Mouse (Mus musculus) hindbrain, embryonic 16.5 days (tissue): ENCODE measurements around the gene Neu2. TPM values are rescaled to one million over a fixed set of nuclear protein-coding genes. Genes with fewer than 3 reads are reported as not detected.
A peak's percentile ranks its signal among the peaks of the same experiment; 100 is the strongest.

Experiments
- ATAC-seq: fragments of 200-750 bp; cut with Nextera tagmentation; 2 replicates; pipeline ENCODE4 v1.8.0; 2017; ENCODE audit warnings: moderate TSS enrichment, moderate library complexity
- H3K27ac ChIP-seq: fragments of 300-500 bp; sonication (generic); 2 replicates; pipeline ENCODE4 v1.5.1; 2014; ENCODE audit warnings: low read depth, mild to moderate bottlenecking, control low read depth, low read length, moderate library complexity
- H3K27me3 ChIP-seq: fragments of 300-500 bp; sonication (generic); replicated peaks from 2 replicates; pipeline ENCODE4 v1.6.1; 2014; ENCODE audit warnings: low read length; ENCODE audit not compliant: control insufficient read depth, insufficient read depth
- H3K36me3 ChIP-seq: fragments of 300-500 bp; sonication (generic); 2 replicates; pipeline ENCODE4 v1.6.1; 2014; ENCODE audit warnings: mild to moderate bottlenecking, low read length, moderate library complexity, mixed read lengths; ENCODE audit not compliant: control insufficient read depth, insufficient read depth
- H3K4me1 ChIP-seq: fragments of 300-500 bp; sonication (generic); 2 replicates; pipeline ENCODE4 v1.6.1; 2014; ENCODE audit warnings: low read depth, low read length; ENCODE audit not compliant: control insufficient read depth, insufficient read depth
- H3K4me2 ChIP-seq: fragments of 300-500 bp; sonication (generic); 2 replicates; pipeline ENCODE4 v1.6.1; 2014; ENCODE audit warnings: mild to moderate bottlenecking, low read length, control low read depth, moderate library complexity
- H3K4me3 ChIP-seq: fragments of 300-500 bp; sonication (generic); 2 replicates; pipeline ENCODE4 v1.5.1; 2014; ENCODE audit warnings: mild to moderate bottlenecking, low read length, control low read depth, moderate library complexity
- H3K9ac ChIP-seq: fragments of 300-500 bp; sonication (generic); 2 replicates; pipeline ENCODE4 v1.6.1; 2014; ENCODE audit warnings: low read depth, mild to moderate bottlenecking, control low read depth, low read length, moderate library complexity
- H3K9me3 ChIP-seq: fragments of 300-500 bp; sonication (generic); 2 replicates; pipeline ENCODE4 v1.6.1; 2014; ENCODE audit warnings: mild to moderate bottlenecking, low read length, moderate library complexity; ENCODE audit not compliant: control insufficient read depth
- WGBS: fragments of 180-500 bp; shearing (Covaris S2); extraction: QIAGEN DNeasy Blood & Tissue Kit; methylation state at CpG from one replicate; pipeline ENCODE4 v1.1.7; 2014; 5-methylcytosine and 5-hydroxymethylcytosine counted together
- polyA plus RNA-seq: library from polyadenylated mRNA; unstranded; fragments of >200 nt; fragmentation: Nextera tagmentation; extraction: Ambion mirVana; gene quantifications from 2 replicates; pipeline ENCODE4 v1.2.1, GENCODE M21; 2015

Neu2 gene
- polyA plus RNA-seq, 1 experiment from 2014 or later: 0.54 TPM

GRCm38 (mm10) chr1:87620693-87621092 is 111.0 kb downstream of the Neu2 start:
- H3K9me3 ChIP-seq: no peaks in the 10 kb centered on the region
- no peaks in the 10 kb centered on the region for H3K4me1 ChIP-seq
- 85% methylated on average over 6 of the region's 6 CpGs for WGBS
- H3K27me3 ChIP-seq: no peaks in the 10 kb centered on the region
- no peaks in the 10 kb centered on the region for H3K36me3 ChIP-seq
- no peak for ATAC-seq
- H3K9ac ChIP-seq: no peak overlapping the region; the same call in 1 of the 2 replicates
- H3K4me2 ChIP-seq: no peak overlapping the region
- peak overlapping the region; percentile 9 for H3K4me3 ChIP-seq
- H3K27ac ChIP-seq: no peak overlapping the region

GRCm38 (mm10) chr1:87621146-87621857 is 111.6 kb downstream of the Neu2 start:
- WGBS: 87% methylated on average over 9 of the region's 9 CpGs
- Histone ChIP-seq H3K4me3 (no peak overlapping the region), H3K4me1 (no peaks in the 10 kb centered on the region), H3K27me3 (no peaks in the 10 kb centered on the region), H3K36me3 (no peaks in the 10 kb centered on the region), H3K27ac (no peak overlapping the region), H3K4me2 (no peak overlapping the region), H3K9me3 (no peaks in the 10 kb centered on the region), H3K9ac (no peak overlapping the region)
- no peak for ATAC-seq

- peak; percentile 87 for ATAC-seq
- Histone ChIP-seq H3K9me3 (no peaks in the 10 kb centered on the region), H3K4me2 (no peak overlapping the region), H3K9ac (no peak overlapping the region), H3K4me1 (no peaks in the 10 kb centered on the region), H3K4me3 (no peak overlapping the region), H3K27me3 (no peaks in the 10 kb centered on the region), H3K36me3 (no peaks in the 10 kb centered on the region), H3K27ac (no peak overlapping the region)
- WGBS: 36% methylated on average over 3 of the region's 3 CpGs
Observed at GRCm38 (mm10) chr1:87621858-87622279, 112.2 kb downstream of the Neu2 start.

GRCm38 (mm10) chr1:87623977-87624666 is 114.4 kb downstream of the Neu2 start:
- Histone ChIP-seq H3K4me1 (no peaks in the 10 kb centered on the region), H3K9ac (no peak overlapping the region), H3K36me3 (no peaks in the 10 kb centered on the region), H3K4me3 (no peak overlapping the region), H3K9me3 (no peaks in the 10 kb centered on the region), H3K27me3 (no peaks in the 10 kb centered on the region), H3K27ac (no peak overlapping the region), H3K4me2 (no peak overlapping the region)
- 91% methylated on average over 1 of the region's 1 CpGs for WGBS
- no peak for ATAC-seq

DNA sequence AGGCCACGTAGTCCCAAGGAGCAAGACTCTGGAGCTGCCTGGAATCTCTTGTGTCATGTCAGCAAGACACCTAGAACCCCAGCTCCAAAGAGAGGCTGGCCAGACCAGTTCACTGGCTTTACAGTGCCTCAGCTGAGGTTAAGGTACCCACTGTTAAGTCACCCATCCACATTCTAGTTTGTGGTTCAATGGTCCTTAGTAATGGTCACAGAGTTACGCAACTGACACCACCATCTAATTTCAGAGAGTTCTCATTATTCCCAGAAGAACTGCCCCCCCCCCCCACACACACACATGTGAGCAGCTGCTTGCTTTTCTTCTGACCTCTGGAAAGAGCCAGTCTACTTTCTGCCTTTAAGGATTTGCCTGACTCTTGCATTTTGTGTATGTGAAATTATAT is 115.1 kb downstream of the Neu2 start:
- Histone ChIP-seq H3K4me2 (no peak overlapping the region), H3K9me3 (no peaks in the 10 kb centered on the region), H3K4me1 (no peaks in the 10 kb centered on the region), H3K4me3 (no peak overlapping the region), H3K27ac (no peak overlapping the region), H3K9ac (no peak overlapping the region), H3K27me3 (no peaks in the 10 kb centered on the region), H3K36me3 (no peaks in the 10 kb centered on the region)
- 93% methylated on average over 2 of the region's 2 CpGs for WGBS
- no peak for ATAC-seq

DNA sequence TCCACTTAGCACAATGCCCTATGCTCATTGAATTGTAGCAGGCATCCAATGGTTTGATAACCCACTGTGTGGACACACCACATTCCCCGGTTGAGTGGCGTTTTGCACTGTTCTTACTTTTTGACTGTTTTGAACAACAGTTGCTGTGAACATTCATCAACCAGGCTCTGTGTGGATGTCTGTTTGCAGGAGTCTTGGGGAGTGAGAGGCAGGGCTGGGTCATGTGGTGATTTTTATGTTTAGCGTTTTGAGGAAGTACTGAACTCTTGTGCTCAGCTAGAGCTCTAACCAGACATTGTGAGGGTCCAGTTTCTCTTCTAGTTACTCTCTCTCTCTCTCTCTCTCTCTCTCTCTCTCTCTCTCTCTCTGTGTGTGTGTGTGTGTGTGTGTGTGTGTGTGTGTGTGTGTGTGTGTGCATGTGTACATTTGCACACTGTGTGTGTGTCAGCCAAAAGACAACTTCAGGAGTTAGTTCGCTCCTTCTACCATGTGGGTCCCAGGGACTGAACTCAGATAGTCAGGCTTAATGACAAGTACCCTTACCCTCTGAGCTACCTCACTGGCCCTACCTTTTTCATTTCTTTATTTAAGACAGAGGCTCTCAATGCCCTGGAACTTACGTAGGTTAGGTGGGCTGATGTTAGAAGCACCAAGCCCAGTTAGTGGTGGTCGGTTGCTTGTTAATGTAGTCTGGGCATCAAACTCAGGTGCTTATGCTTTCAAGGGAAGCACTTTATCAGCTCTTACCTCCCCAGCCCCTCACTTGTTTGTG is 115.8 kb downstream of the Neu2 start:
- no peaks in the 10 kb centered on the region for H3K4me1 ChIP-seq
- H3K4me3 ChIP-seq: no peak overlapping the region
- H3K9me3 ChIP-seq: no peaks in the 10 kb centered on the region
- no peaks in the 10 kb centered on the region for H3K27me3 ChIP-seq
- ATAC-seq: no peak
- WGBS: 79% methylated on average over 6 of the region's 6 CpGs
- no peak overlapping the region for H3K4me2 ChIP-seq
- no peaks in the 10 kb centered on the region for H3K36me3 ChIP-seq
- H3K9ac ChIP-seq: no peak overlapping the region
- H3K27ac ChIP-seq: no peak overlapping the region

- Histone ChIP-seq H3K4me2 (no peak overlapping the region), H3K27me3 (no peaks in the 10 kb centered on the region), H3K36me3 (no peaks in the 10 kb centered on the region), H3K9ac (no peak overlapping the region), H3K9me3 (no peaks in the 10 kb centered on the region), H3K27ac (no peak overlapping the region), H3K4me1 (no peaks in the 10 kb centered on the region), H3K4me3 (no peak overlapping the region)
- WGBS: 59% methylated on average over 2 of the region's 2 CpGs
- no peak for ATAC-seq
Observed at GRCm38 (mm10) chr1:87626344-87626743, 116.7 kb downstream of the Neu2 start.

DNA sequence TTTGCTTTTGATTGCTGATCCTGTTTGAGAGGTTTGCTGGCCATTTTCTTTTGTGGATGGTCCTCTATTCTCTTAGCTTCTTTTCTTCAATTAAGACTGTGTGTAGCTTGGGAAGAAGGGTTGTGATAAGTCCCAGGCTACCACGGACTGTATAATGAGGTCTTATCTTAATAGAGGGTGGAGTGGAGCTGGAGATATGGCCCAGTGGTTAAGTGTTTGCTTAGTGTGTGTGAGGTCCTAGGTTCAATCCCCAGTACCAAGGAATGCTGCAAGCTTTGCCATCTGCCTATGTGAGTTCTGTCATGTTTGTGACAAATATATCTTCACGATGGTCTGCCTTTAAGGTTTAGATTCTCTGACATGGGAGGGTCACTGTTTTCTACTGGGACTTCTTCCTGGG is 118.4 kb downstream of the Neu2 start:
- WGBS: 79% methylated on average over 2 of the region's 2 CpGs
- ATAC-seq: no peak
- Histone ChIP-seq H3K9me3 (no peaks in the 10 kb centered on the region), H3K4me2 (no peak overlapping the region), H3K27me3 (no peaks in the 10 kb centered on the region), H3K27ac (no peak overlapping the region), H3K9ac (no peak overlapping the region), H3K4me3 (no peak overlapping the region), H3K36me3 (no peaks in the 10 kb centered on the region), H3K4me1 (no peaks in the 10 kb centered on the region)

- no peak overlapping the region for H3K27ac ChIP-seq
- H3K9ac ChIP-seq: no peak overlapping the region
- no peaks in the 10 kb centered on the region for H3K36me3 ChIP-seq
- H3K4me3 ChIP-seq: no peak overlapping the region
- H3K9me3 ChIP-seq: no peaks in the 10 kb centered on the region
- H3K4me2 ChIP-seq: no peak overlapping the region
- ATAC-seq: no peak
- 91% methylated on average over 10 of the region's 10 CpGs for WGBS
- H3K27me3 ChIP-seq: no peaks in the 10 kb centered on the region
- no peaks in the 10 kb centered on the region for H3K4me1 ChIP-seq
Observed at GRCm38 (mm10) chr1:87631584-87631983, 121.9 kb downstream of the Neu2 start.
